Mouse (Mus musculus): ENCODE results near the gene Babam2. TPM values are rescaled to one million over a fixed set of nuclear protein-coding genes. Genes with fewer than 3 reads are reported as not detected.

The Babam2 gene
- total and polyA plus RNA-seq, 2 experiments from 2014 or later: 30.9 to 58.9 TPM

DNA sequence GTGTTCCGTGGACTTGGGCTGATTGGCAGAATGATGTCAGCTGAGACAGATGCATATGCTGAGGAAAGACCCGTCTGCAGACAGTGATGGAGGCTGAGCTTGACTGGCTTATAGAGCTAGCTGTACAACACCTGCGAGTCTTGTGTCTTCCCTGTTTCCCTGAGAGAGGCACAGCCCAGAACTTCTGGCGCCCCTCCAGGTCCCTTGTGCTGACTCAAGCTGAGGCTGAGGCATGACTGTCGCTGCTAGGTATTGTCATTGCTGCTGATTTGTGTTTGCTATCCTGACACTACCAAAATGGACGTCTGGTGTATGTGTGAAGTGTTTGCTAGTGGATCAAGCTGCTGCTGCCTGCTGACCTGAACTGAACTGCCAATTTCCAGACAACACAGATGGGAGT, 27.0 kb downstream of the Babam2 start:
- Histone ChIP-seq H3K27me3 (ENCODE audit: insufficient read depth, low read length) (no peaks in the 10 kb centered on the region), H3K4me2 (ENCODE audit: low read depth, low read length, poor library complexity, severe bottlenecking) (no peak overlapping the region), H3K4me3 (ENCODE audit: low read depth, low read length) (no peak overlapping the region), H3K9me3 (ENCODE audit: low read length) (no peaks in the 10 kb centered on the region), H3K9ac (replicated peaks; ENCODE audit: low read length, poor library complexity, severe bottlenecking) (no peak overlapping the region), H3K4me1 (ENCODE audit: insufficient read depth, low read length) (no peaks in the 10 kb centered on the region), H3K27ac (ENCODE audit: low read depth, low read length) (no peak overlapping the region), H3K36me3 (ENCODE audit: insufficient read depth, low read length) (no peaks in the 10 kb centered on the region)
- ATAC-seq (ENCODE audit: low FRiP score) (no peak), DNase-seq (ENCODE audit: low spot score) (no peak)
- TF ChIP-seq CTCF (IDR thresholded peaks at IDR 0.05): no peak
- WGBS: 83% methylated on average over 6 of the region's 6 CpGs

DNA sequence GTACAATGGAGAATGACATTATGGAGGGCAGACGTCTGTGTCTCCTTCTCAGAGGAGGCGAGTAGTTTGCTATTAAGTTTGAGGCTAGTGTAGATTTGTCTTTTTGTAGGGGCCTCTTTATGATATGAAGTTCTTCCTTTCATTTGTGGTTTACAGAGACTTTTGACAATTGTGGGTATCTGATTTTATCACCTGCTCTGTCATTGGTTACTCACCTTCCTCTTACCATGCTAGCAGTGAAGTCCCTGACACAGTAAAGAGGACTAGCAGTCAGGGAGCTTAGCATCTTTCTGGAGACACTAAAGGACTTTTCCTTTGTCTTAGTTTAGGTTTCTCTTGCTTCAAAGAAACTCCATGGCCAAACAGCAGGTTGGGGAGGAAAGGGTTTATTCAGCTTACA, 28.4 kb downstream of the Babam2 start:
- no peaks in the 10 kb centered on the region for H3K36me3 ChIP-seq (ENCODE audit: insufficient read depth, low read length)
- H3K27me3 ChIP-seq (ENCODE audit: insufficient read depth, low read length): no peaks in the 10 kb centered on the region
- 93% methylated on average over 2 of the region's 2 CpGs for WGBS
- DNase-seq (ENCODE audit: low spot score): no peak
- H3K4me1 ChIP-seq (ENCODE audit: insufficient read depth, low read length): no peaks in the 10 kb centered on the region
- ATAC-seq (ENCODE audit: low FRiP score): no peak
- no peaks in the 10 kb centered on the region for H3K9me3 ChIP-seq (ENCODE audit: low read length)
- H3K9ac ChIP-seq (replicated peaks; ENCODE audit: low read length, poor library complexity, severe bottlenecking): no peak overlapping the region
- no peak overlapping the region for H3K27ac ChIP-seq (ENCODE audit: low read depth, low read length)
- no peak overlapping the region for H3K4me3 ChIP-seq (ENCODE audit: low read depth, low read length)
- TF ChIP-seq CTCF (IDR thresholded peaks at IDR 0.05): no peak
- H3K4me2 ChIP-seq (ENCODE audit: low read depth, low read length, poor library complexity, severe bottlenecking): no peak overlapping the region

DNA sequence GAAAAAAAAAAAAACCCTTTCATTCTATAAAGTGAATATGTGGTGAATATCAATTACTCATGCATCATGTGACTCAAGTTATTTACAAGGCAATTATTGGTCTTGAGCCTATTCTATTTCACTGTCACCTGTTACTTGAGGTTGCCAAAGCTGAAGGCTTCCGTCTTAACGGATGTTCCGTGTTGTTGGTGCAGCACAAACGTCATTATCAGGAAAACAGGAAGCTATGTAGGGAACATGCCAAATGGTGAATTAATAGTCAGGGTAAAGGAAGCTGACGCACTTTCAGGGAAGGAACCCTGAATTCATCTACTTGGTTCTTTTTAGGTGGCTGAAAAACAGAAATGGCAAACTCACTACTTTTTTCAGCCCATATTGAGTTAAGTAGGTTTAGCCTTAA, 30.0 kb downstream of the Babam2 start:
- no peaks in the 10 kb centered on the region for H3K27me3 ChIP-seq (ENCODE audit: insufficient read depth, low read length)
- DNase-seq (ENCODE audit: low spot score) (no peak), ATAC-seq (ENCODE audit: low FRiP score) (no peak)
- no peaks in the 10 kb centered on the region for H3K4me1 ChIP-seq (ENCODE audit: insufficient read depth, low read length)
- no peaks in the 10 kb centered on the region for H3K36me3 ChIP-seq (ENCODE audit: insufficient read depth, low read length)
- H3K9me3 ChIP-seq (ENCODE audit: low read length): no peaks in the 10 kb centered on the region
- 86% methylated on average over 5 of the region's 5 CpGs for WGBS
- no peak for TF ChIP-seq CTCF (IDR thresholded peaks at IDR 0.05)
- H3K9ac ChIP-seq (replicated peaks; ENCODE audit: low read length, poor library complexity, severe bottlenecking): no peak overlapping the region
- no peak overlapping the region for H3K27ac ChIP-seq (ENCODE audit: low read depth, low read length)
- no peak overlapping the region for H3K4me3 ChIP-seq (ENCODE audit: low read depth, low read length)
- H3K4me2 ChIP-seq (ENCODE audit: low read depth, low read length, poor library complexity, severe bottlenecking): no peak overlapping the region

GRCm38 (mm10) chr5:31732644-31733338, 35.3 kb downstream of the Babam2 start:
- no peak for TF ChIP-seq CTCF (IDR thresholded peaks at IDR 0.05)
- Histone ChIP-seq H3K4me2 (ENCODE audit: low read depth, low read length, poor library complexity, severe bottlenecking) (no peak overlapping the region), H3K9ac (replicated peaks; ENCODE audit: low read length, poor library complexity, severe bottlenecking) (no peak overlapping the region), H3K9me3 (ENCODE audit: low read length) (no peaks in the 10 kb centered on the region), H3K4me1 (ENCODE audit: insufficient read depth, low read length) (no peaks in the 10 kb centered on the region), H3K4me3 (ENCODE audit: low read depth, low read length) (no peak overlapping the region), H3K36me3 (ENCODE audit: insufficient read depth, low read length) (no peaks in the 10 kb centered on the region), H3K27me3 (ENCODE audit: insufficient read depth, low read length) (no peaks in the 10 kb centered on the region), H3K27ac (ENCODE audit: low read depth, low read length) (no peak overlapping the region)
- WGBS: 47% methylated on average over 3 of the region's 3 CpGs
- ATAC-seq (ENCODE audit: low FRiP score) (no peak), DNase-seq (ENCODE audit: low spot score) (no peak)

DNA sequence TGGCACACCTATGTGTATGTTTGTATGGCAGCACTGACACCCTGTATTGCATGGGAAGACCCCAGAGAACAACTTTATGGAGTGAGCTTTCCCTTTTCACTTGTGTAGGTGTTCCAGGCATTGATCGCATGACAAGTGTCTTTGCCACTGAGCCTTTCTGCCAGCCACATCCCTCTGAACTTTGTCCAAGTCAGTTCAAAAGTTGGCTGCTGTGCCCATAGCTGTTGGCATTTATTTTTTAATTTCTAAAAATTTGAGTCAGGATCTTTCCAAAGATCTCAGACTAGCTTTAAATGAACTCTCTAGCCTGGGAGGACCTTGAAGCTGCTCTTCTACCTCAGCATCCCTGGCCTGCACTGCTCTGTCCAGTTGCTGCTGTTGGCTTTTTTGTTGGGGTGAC, 44.4 kb downstream of the Babam2 start:
- TF ChIP-seq CTCF (IDR thresholded peaks at IDR 0.05): no peak
- H3K36me3 ChIP-seq (ENCODE audit: insufficient read depth, low read length): no peaks in the 10 kb centered on the region
- ATAC-seq (ENCODE audit: low FRiP score): no peak
- H3K27ac ChIP-seq (ENCODE audit: low read depth, low read length): no peak overlapping the region
- no peaks in the 10 kb centered on the region for H3K9me3 ChIP-seq (ENCODE audit: low read length)
- no peaks in the 10 kb centered on the region for H3K4me1 ChIP-seq (ENCODE audit: insufficient read depth, low read length)
- H3K4me3 ChIP-seq (ENCODE audit: low read depth, low read length): no peak overlapping the region
- WGBS: 93% methylated on average over 1 of the region's 1 CpGs
- DNase-seq (ENCODE audit: low spot score): no peak
- no peak overlapping the region for H3K4me2 ChIP-seq (ENCODE audit: low read depth, low read length, poor library complexity, severe bottlenecking)
- no peak overlapping the region for H3K9ac ChIP-seq (replicated peaks; ENCODE audit: low read length, poor library complexity, severe bottlenecking)
- H3K27me3 ChIP-seq (ENCODE audit: insufficient read depth, low read length): no peaks in the 10 kb centered on the region

- H3K4me2 ChIP-seq (ENCODE audit: low read depth, low read length, poor library complexity, severe bottlenecking): no peak overlapping the region
- no peak for TF ChIP-seq CTCF (IDR thresholded peaks at IDR 0.05)
- H3K9me3 ChIP-seq (ENCODE audit: low read length): no peaks in the 10 kb centered on the region
- no peak for ATAC-seq (ENCODE audit: low FRiP score)
- no peak for DNase-seq (ENCODE audit: low spot score)
- no peaks in the 10 kb centered on the region for H3K27me3 ChIP-seq (ENCODE audit: insufficient read depth, low read length)
- no peaks in the 10 kb centered on the region for H3K4me1 ChIP-seq (ENCODE audit: insufficient read depth, low read length)
- H3K36me3 ChIP-seq (ENCODE audit: insufficient read depth, low read length): no peaks in the 10 kb centered on the region
- no peak overlapping the region for H3K4me3 ChIP-seq (ENCODE audit: low read depth, low read length)
- H3K27ac ChIP-seq (ENCODE audit: low read depth, low read length): no peak overlapping the region
- 71% methylated on average over 4 of the region's 4 CpGs for WGBS
- no peak overlapping the region for H3K9ac ChIP-seq (replicated peaks; ENCODE audit: low read length, poor library complexity, severe bottlenecking)
Observed at GRCm38 (mm10) chr5:31742521-31743031, 45.1 kb downstream of the Babam2 start.
